Mouse (Mus musculus) hindbrain, embryonic 11.5 days (tissue): ENCODE results near the gene Exoc7. TPM values are rescaled to one million over a fixed set of nuclear protein-coding genes. Genes with fewer than 3 reads are reported as not detected.

Source experiments
- ATAC-seq: fragments of 200-750 bp; cut with Nextera tagmentation; 2 replicates; pipeline ENCODE4 v1.8.0; 2017; ENCODE audit warnings: mild to moderate bottlenecking, moderate TSS enrichment, moderate library complexity; ENCODE audit not compliant: low FRiP score
- DNase-seq: peaks from one replicate; pipeline ENCODE4 v3.0.0-alpha.2; 2015; ENCODE audit warnings: low spot score
- H3K27ac ChIP-seq: fragments of 300-500 bp; sonication (generic); 2 replicates; pipeline ENCODE4 v1.5.1; 2014; ENCODE audit warnings: mild to moderate bottlenecking, low read depth, low read length
- H3K27me3 ChIP-seq: fragments of 300-500 bp; sonication (generic); 2 replicates; pipeline ENCODE4 v1.6.1; 2014; ENCODE audit warnings: mild to moderate bottlenecking, low read length, moderate library complexity, mixed read lengths; ENCODE audit not compliant: control insufficient read depth, insufficient read depth
- H3K36me3 ChIP-seq: fragments of 300-500 bp; sonication (generic); 2 replicates; pipeline ENCODE4 v1.6.1; 2014; ENCODE audit warnings: mild to moderate bottlenecking, low read length, moderate library complexity, mixed read lengths; ENCODE audit not compliant: control insufficient read depth, insufficient read depth
- H3K4me1 ChIP-seq: fragments of 300-500 bp; sonication (generic); replicated peaks from 2 replicates; pipeline ENCODE4 v1.6.1; 2014; ENCODE audit warnings: low read length, mixed read lengths; ENCODE audit not compliant: control insufficient read depth, insufficient read depth
- H3K4me2 ChIP-seq: fragments of 300-500 bp; sonication (generic); replicated peaks from 2 replicates; pipeline ENCODE4 v1.6.1; 2014; ENCODE audit warnings: mild to moderate bottlenecking, low read depth, low read length
- H3K4me3 ChIP-seq: fragments of 300-500 bp; sonication (generic); 2 replicates; pipeline ENCODE4 v1.5.1; 2014; ENCODE audit warnings: low read depth, low read length
- H3K9ac ChIP-seq: fragments of 300-500 bp; sonication (generic); 2 replicates; pipeline ENCODE4 v1.6.1; 2014; ENCODE audit warnings: low read depth, low read length
- H3K9me3 ChIP-seq: fragments of 300-500 bp; sonication (generic); 2 replicates; pipeline ENCODE4 v1.6.1; 2016; ENCODE audit warnings: low read length; ENCODE audit not compliant: control insufficient read depth
- WGBS: fragments of 180-500 bp; shearing (Covaris S2); extraction: QIAGEN DNeasy Blood & Tissue Kit; methylation state at CpG from one replicate; pipeline ENCODE4 v1.1.7; 2014; 5-methylcytosine and 5-hydroxymethylcytosine counted together
- polyA plus RNA-seq: library from polyadenylated mRNA; unstranded; fragments of >200 nt; fragmentation: Nextera tagmentation; extraction: Ambion mirVana; gene quantifications from 2 replicates; pipeline ENCODE4 v1.2.1, GENCODE M21; 2014

The Exoc7 gene
- polyA plus RNA-seq, 1 experiment from 2014 or later = 68.3 TPM

GRCm38 (mm10) chr11:116306126-116306982, 679 bp downstream of the Exoc7 start:
- ATAC-seq (peak; percentile 94), DNase-seq (peak; percentile 98)
- Histone ChIP-seq H3K27me3 (no peaks in the 10 kb centered on the region), H3K36me3 (0 out of 2 replicates have a peak, but pooled peaks cover 2% of the 10 kb centered on the region), H3K27ac (0 out of 2 replicates have a peak overlapping the region, but pooled peaks have one; percentile 27), H3K4me3 (peak overlapping the region; percentile 68), H3K9me3 (no peaks in the 10 kb centered on the region), H3K9ac (peak overlapping the region; percentile 71), H3K4me1 (no peaks in the 10 kb centered on the region), H3K4me2 (peak overlapping the region; percentile 78)
- WGBS = 4% methylated on average over 51 of the region's 53 CpGs

GRCm38 (mm10) chr11:116305423-116305822, 1.6 kb downstream of the Exoc7 start:
- no peak overlapping the region for H3K9ac ChIP-seq
- 99% methylated on average over 2 of the region's 2 CpGs for WGBS

GRCm38 (mm10) chr11:116298621-116299020, 8.4 kb downstream of the Exoc7 start:
- Histone ChIP-seq H3K4me1 (no peaks in the 10 kb centered on the region), H3K27me3 (no peaks in the 10 kb centered on the region), H3K4me3 (no peak overlapping the region), H3K9me3 (no peaks in the 10 kb centered on the region), H3K36me3 (0 out of 2 replicates have a peak, but pooled peaks cover 4% of the 10 kb centered on the region), H3K4me2 (no peak overlapping the region), H3K9ac (no peak overlapping the region), H3K27ac (no peak overlapping the region)
- DNase-seq (no peak), ATAC-seq (no peak)
- WGBS = 94% methylated on average over 6 of the region's 6 CpGs

More at GRCm38 (mm10) chr11:116305423-116305822, 1.6 kb downstream of the Exoc7 start:
- ATAC-seq (no peak), DNase-seq (no peak)
- no peaks in the 10 kb centered on the region for H3K4me1 ChIP-seq
- no peak overlapping the region for H3K4me3 ChIP-seq
- no peak overlapping the region for H3K27ac ChIP-seq
- 0 out of 2 replicates have a peak, but pooled peaks cover 3% of the 10 kb centered on the region for H3K36me3 ChIP-seq
- H3K9me3 ChIP-seq = no peaks in the 10 kb centered on the region
- no peaks in the 10 kb centered on the region for H3K27me3 ChIP-seq
- H3K4me2 ChIP-seq = peak overlapping the region; percentile 78; the same call in 1 of the 2 replicates

GRCm38 (mm10) chr11:116298221-116298620, 8.8 kb downstream of the Exoc7 start:
- Histone ChIP-seq H3K27ac (no peak overlapping the region), H3K4me1 (no peaks in the 10 kb centered on the region), H3K36me3 (0 out of 2 replicates have a peak, but pooled peaks cover 4% of the 10 kb centered on the region), H3K27me3 (no peaks in the 10 kb centered on the region), H3K9ac (no peak overlapping the region), H3K9me3 (no peaks in the 10 kb centered on the region), H3K4me2 (no peak overlapping the region), H3K4me3 (no peak overlapping the region)
- DNase-seq (no peak), ATAC-seq (no peak)
- WGBS = 92% methylated on average over 11 of the region's 11 CpGs

GRCm38 (mm10) chr11:116297017-116297416, 10.0 kb downstream of the Exoc7 start:
- no peaks in the 10 kb centered on the region for H3K4me1 ChIP-seq
- ATAC-seq (no peak), DNase-seq (no peak)
- no peak overlapping the region for H3K27ac ChIP-seq
- WGBS = 76% methylated on average over 3 of the region's 3 CpGs
- no peak overlapping the region for H3K4me3 ChIP-seq
- no peak overlapping the region for H3K4me2 ChIP-seq
- no peaks in the 10 kb centered on the region for H3K27me3 ChIP-seq
- no peaks in the 10 kb centered on the region for H3K9me3 ChIP-seq
- H3K9ac ChIP-seq = no peak overlapping the region
- H3K36me3 ChIP-seq = 0 out of 2 replicates have a peak, but pooled peaks cover 4% of the 10 kb centered on the region

- H3K9me3 ChIP-seq = no peaks in the 10 kb centered on the region
- no peak overlapping the region for H3K9ac ChIP-seq
- no peak overlapping the region for H3K27ac ChIP-seq
- WGBS = 89% methylated on average over 8 of the region's 8 CpGs
- H3K36me3 ChIP-seq = 0 out of 2 replicates have a peak, but pooled peaks cover 4% of the 10 kb centered on the region
- ATAC-seq = no peak
- no peaks in the 10 kb centered on the region for H3K27me3 ChIP-seq
- H3K4me3 ChIP-seq = no peak overlapping the region
- no peaks in the 10 kb centered on the region for H3K4me1 ChIP-seq
- DNase-seq = no peak
- H3K4me2 ChIP-seq = no peak overlapping the region
Observed at GRCm38 (mm10) chr11:116296191-116296734, 10.8 kb downstream of the Exoc7 start.

- Histone ChIP-seq H3K4me1 (no peaks in the 10 kb centered on the region), H3K27me3 (no peaks in the 10 kb centered on the region), H3K9ac (no peak overlapping the region), H3K4me3 (no peak overlapping the region), H3K9me3 (no peaks in the 10 kb centered on the region), H3K36me3 (peaks cover 3% of the 10 kb centered on the region; the same call in 1 of the 2 replicates), H3K4me2 (no peak overlapping the region), H3K27ac (no peak overlapping the region)
- 33% methylated on average over 5 of the region's 5 CpGs for WGBS
- ATAC-seq (no peak), DNase-seq (peak; percentile 79)
Observed at GRCm38 (mm10) chr11:116294319-116294718, 12.7 kb downstream of the Exoc7 start.

- peaks cover 3% of the 10 kb centered on the region; the same call in 1 of the 2 replicates for H3K36me3 ChIP-seq
- no peak overlapping the region for H3K27ac ChIP-seq
- H3K4me3 ChIP-seq = no peak overlapping the region
- WGBS = 85% methylated on average over 10 of the region's 12 CpGs
- H3K9me3 ChIP-seq = no peaks in the 10 kb centered on the region
- no peaks in the 10 kb centered on the region for H3K27me3 ChIP-seq
- no peaks in the 10 kb centered on the region for H3K4me1 ChIP-seq
- no peak overlapping the region for H3K4me2 ChIP-seq
- no peak for ATAC-seq
- H3K9ac ChIP-seq = no peak overlapping the region; the same call in 1 of the 2 replicates
- DNase-seq = no peak
Observed at GRCm38 (mm10) chr11:116293538-116294137, 13.4 kb downstream of the Exoc7 start.
